18 mouse cellular contexts compared by ENCODE assay signal in the genomic region with DNA sequence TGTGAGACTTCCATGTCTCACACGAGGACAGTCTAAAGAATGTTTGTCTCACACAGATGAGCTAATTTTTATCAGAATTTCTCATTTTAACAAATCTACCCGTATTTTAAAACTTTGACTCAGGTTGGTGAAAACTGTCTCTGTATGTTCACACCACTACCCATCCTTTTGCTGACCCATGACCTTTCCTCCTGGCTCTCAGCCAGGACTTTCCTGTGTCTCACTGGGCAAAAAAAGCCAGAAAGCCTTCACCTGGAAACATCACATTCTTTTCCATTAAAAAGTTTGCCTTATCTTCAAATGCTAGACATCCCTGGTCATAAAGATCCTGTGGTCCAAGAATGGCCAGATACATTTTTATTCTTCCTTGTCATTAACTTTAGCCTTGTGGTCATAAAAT.
"Had no signal": no experiment of that assay in that cellular context is flagged by ENCODE, and none has a peak within 500 bp of the region (broad histone marks: within the 10 kb centered on the region; RNA-seq: fewer than 3 reads in every experiment).

No protein-coding gene starts in this region.

- H3K4me3 ChIP-seq: midbrain, embryonic 10.5 days; midbrain, embryonic 12.5 days; myocyte; neural tube, embryonic 13.5 days; neural tube, embryonic 15.5 days had no signal

- DNase-seq: lung, adult 18-20 months; lung, embryonic 14.5 days; lung, postnatal 10 days; lung, postnatal 4 days; midbrain, embryonic 14.5 days; retina, postnatal 1 day; right cerebral cortex, adult 18-20 months; right cerebral cortex, postnatal 25 days; right cerebral cortex, postnatal 4 days; spleen, adult 18-20 months; thymus, adult 18-20 months; thymus, postnatal 14 days; thymus, postnatal 36 days had no signal

- H3K4me1 ChIP-seq: midbrain, embryonic 10.5 days; midbrain, embryonic 12.5 days; neural tube, embryonic 13.5 days; neural tube, embryonic 15.5 days had no signal

- H3K36me3 ChIP-seq: midbrain, embryonic 10.5 days; midbrain, embryonic 12.5 days; neural tube, embryonic 13.5 days; neural tube, embryonic 15.5 days had no signal

- H3K27me3 ChIP-seq: midbrain, embryonic 12.5 days; neural tube, embryonic 13.5 days; neural tube, embryonic 15.5 days had no signal

- H3K27ac ChIP-seq: midbrain, embryonic 10.5 days; midbrain, embryonic 12.5 days; neural tube, embryonic 13.5 days; neural tube, embryonic 15.5 days had no signal
